Mouse (Mus musculus) heart, embryonic 14.5 days (tissue): ENCODE measurements around the gene Celsr1. TPM values are rescaled to one million over a fixed set of nuclear protein-coding genes. Genes with fewer than 3 reads are reported as not detected.

Experiments used
- ATAC-seq: fragments of 200-750 bp; cut with Nextera tagmentation; 2 replicates; pipeline ENCODE4 v1.8.0; 2017; ENCODE audit warnings: low read depth, moderate TSS enrichment; ENCODE audit not compliant: insufficient number of reproducible peaks, insufficient read depth, low FRiP score
- H3K27ac ChIP-seq, 2 experiments: fragments of 200-500 bp in 1 of 2; fragments of 300-500 bp in 1 of 2; sonication (generic) in 1 of 2; replicated peaks in 1 of 2; 2 replicates each; pipeline ENCODE4 v1.5.1; 2012 to 2014; ENCODE audit warnings: low read depth in 2 of 2, low read length in 2 of 2, control low read depth in 1 of 2, mild to moderate bottlenecking in 1 of 2, mixed read lengths in 1 of 2; ENCODE audit not compliant: control insufficient read depth in 1 of 2, insufficient read depth in 1 of 2
- H3K27me3 ChIP-seq: fragments of 300-500 bp; sonication (generic); 2 replicates; pipeline ENCODE4 v1.6.1; 2014; ENCODE audit warnings: mild to moderate bottlenecking, low read length, control low read depth; ENCODE audit not compliant: control insufficient read depth, insufficient read depth
- H3K36me3 ChIP-seq: fragments of 300-500 bp; sonication (generic); 2 replicates; pipeline ENCODE4 v1.6.1; 2014; ENCODE audit warnings: mild to moderate bottlenecking, control low read depth, low read length, mixed read lengths; ENCODE audit not compliant: control insufficient read depth, insufficient read depth
- H3K4me1 ChIP-seq, 2 experiments: fragments of 200-500 bp in 1 of 2; fragments of 300-500 bp in 1 of 2; sonication (generic) in 1 of 2; 2 replicates each; pipeline ENCODE4 v1.6.1; 2012 to 2014; ENCODE audit warnings: low read length in 2 of 2, control low read depth in 1 of 2, mixed read lengths in 1 of 2; ENCODE audit not compliant: control insufficient read depth in 2 of 2, insufficient read depth in 2 of 2
- H3K4me2 ChIP-seq: fragments of 300-500 bp; sonication (generic); 2 replicates; pipeline ENCODE4 v1.6.1; 2014; ENCODE audit warnings: mild to moderate bottlenecking, low read length
- H3K4me3 ChIP-seq, 2 experiments: fragments of 200-500 bp in 1 of 2; fragments of 300-500 bp in 1 of 2; sonication (generic) in 1 of 2; 2 replicates each; pipeline ENCODE4 v1.5.1; 2012 to 2014; ENCODE audit warnings: low read length in 2 of 2, mild to moderate bottlenecking in 2 of 2, control low read depth in 1 of 2, low read depth in 1 of 2, moderate library complexity in 1 of 2; ENCODE audit not compliant: control insufficient read depth in 1 of 2, insufficient read depth in 1 of 2
- H3K9ac ChIP-seq: fragments of 300-500 bp; sonication (generic); 2 replicates; pipeline ENCODE4 v1.6.1; 2014; ENCODE audit warnings: mild to moderate bottlenecking, low read length
- H3K9me3 ChIP-seq: fragments of 300-500 bp; sonication (generic); 2 replicates; pipeline ENCODE4 v1.6.1; 2016; ENCODE audit warnings: low read length, control low read depth; ENCODE audit not compliant: control insufficient read depth
- WGBS: fragments of 180-500 bp; shearing (Covaris S2); extraction: QIAGEN DNeasy Blood & Tissue Kit; methylation state at CpG from one replicate; pipeline ENCODE4 v1.1.7; 2014; 5-methylcytosine and 5-hydroxymethylcytosine counted together
- polyA plus RNA-seq: library from polyadenylated mRNA; unstranded; fragments of >200 nt; fragmentation: Nextera tagmentation; extraction: Ambion mirVana; gene quantifications from 2 replicates; pipeline ENCODE4 v1.2.1, GENCODE M21; 2014

The Celsr1 gene
- polyA plus RNA-seq, 1 experiment from 2014 or later = 3.1 TPM

DNA sequence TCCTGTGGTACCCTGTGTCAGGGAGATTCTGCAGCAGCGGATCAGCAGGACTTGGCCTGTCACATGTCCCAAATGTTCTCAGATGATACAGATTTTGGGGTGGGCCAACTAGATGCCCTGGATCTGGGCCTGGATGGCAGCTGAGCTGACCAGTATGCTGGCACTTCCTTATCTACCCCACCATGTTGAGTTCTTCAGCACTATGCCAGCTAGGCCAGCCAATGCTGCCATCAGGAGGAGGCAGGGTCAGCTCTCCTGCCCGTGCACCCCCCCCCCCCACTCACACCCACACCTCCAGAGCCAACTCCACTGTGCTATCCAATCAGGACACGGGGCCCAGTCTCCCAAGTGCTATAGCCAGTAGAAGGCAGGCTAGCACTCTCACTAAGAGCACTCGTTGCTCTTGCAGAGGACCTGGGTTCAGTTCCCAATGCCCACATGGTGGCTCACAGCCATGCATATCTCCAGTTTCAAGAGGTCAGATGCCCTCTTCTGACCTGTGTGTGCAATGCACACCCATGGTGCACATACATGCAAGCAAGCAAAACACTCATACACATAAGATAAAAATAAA is 16.7 kb upstream of the Celsr1 start:
- 67% methylated on average over 4 of the region's 4 CpGs for WGBS
- ATAC-seq = no peak
- no peak overlapping the region for H3K9ac ChIP-seq
- no peak overlapping the region for H3K4me3 ChIP-seq
- H3K27me3 ChIP-seq = no peaks in the 10 kb centered on the region
- no peak overlapping the region for H3K4me2 ChIP-seq
- H3K36me3 ChIP-seq = no peaks in the 10 kb centered on the region
- no peaks in the 10 kb centered on the region for H3K9me3 ChIP-seq
- peaks cover 4 to 7% of the 10 kb centered on the region in 2 experiments; a peak in 3 of 4 replicates for H3K4me1 ChIP-seq
- H3K27ac ChIP-seq = no peak overlapping the region

GRCm38 (mm10) chr15:86049510-86049909 is 15.9 kb upstream of the Celsr1 start:
- H3K9me3 ChIP-seq = no peaks in the 10 kb centered on the region
- H3K4me1 ChIP-seq = peaks cover 4 to 7% of the 10 kb centered on the region in 2 experiments; a peak in 3 of 4 replicates
- no peaks in the 10 kb centered on the region for H3K27me3 ChIP-seq
- no peak overlapping the region for H3K4me2 ChIP-seq
- H3K27ac ChIP-seq = no peak overlapping the region
- H3K9ac ChIP-seq = no peak overlapping the region
- no peaks in the 10 kb centered on the region for H3K36me3 ChIP-seq
- no peak overlapping the region for H3K4me3 ChIP-seq
- no peak for ATAC-seq
- WGBS = 77% methylated on average over 3 of the region's 3 CpGs

DNA sequence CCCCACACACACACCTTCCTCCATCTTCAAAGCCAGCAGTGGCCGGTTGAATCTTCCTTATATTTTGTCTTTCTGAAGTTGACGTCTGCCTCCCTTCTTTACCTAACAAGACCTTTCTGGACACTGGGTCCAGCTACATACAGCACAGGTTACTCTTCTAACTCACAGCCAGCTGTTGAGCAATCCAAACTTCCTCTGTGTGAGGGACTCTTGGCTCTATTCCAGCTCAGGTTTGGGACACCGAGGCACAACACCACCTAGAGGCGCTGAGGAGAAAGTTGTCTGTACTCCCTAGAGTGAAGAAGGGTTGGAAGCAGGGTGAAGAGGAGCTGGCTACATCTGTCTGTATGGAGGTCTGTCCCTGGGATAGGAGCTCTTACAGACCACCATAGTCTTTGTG is 8.8 kb upstream of the Celsr1 start:
- no peak for ATAC-seq
- H3K27me3 ChIP-seq = peaks cover 22% of the 10 kb centered on the region
- 38% methylated on average over 4 of the region's 4 CpGs for WGBS

DNA sequence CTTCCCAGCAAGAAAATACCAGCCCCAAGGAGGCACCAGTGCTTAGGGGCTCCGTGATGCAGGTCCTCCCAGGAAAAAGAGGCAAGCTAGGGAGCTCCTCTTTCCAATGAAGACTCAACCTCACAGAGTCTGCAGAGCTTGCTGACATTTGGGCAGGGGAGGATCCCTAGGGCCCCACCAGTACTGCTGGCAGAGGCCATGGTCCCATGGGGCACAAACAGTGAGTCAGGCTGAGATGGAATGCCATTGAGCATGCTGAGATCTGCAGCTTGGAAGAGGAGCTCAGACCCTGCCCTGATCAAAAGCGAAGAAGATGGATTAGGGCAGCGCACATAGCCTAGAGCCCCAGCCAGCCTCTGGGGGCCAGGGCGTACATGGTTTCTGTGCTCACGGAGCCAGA is 7.8 kb upstream of the Celsr1 start:
- H3K4me2 ChIP-seq = no peak overlapping the region
- no peaks in the 10 kb centered on the region for H3K36me3 ChIP-seq
- H3K27ac ChIP-seq = no peak overlapping the region
- peaks cover 22% of the 10 kb centered on the region for H3K27me3 ChIP-seq
- H3K4me1 ChIP-seq = peaks cover 0 to 5% of the 10 kb centered on the region in 2 experiments; a peak in 1 of 4 replicates
- H3K4me3 ChIP-seq = no peak overlapping the region
- no peak overlapping the region for H3K9ac ChIP-seq
- no peak for ATAC-seq
- 87% methylated on average over 5 of the region's 5 CpGs for WGBS
- H3K9me3 ChIP-seq = no peaks in the 10 kb centered on the region

More for the DNA sequence above, 8.8 kb upstream of the Celsr1 start:
- Histone ChIP-seq H3K4me2 (no peak overlapping the region), H3K9me3 (no peaks in the 10 kb centered on the region), H3K9ac (no peak overlapping the region), H3K27ac (no peak overlapping the region), H3K36me3 (no peaks in the 10 kb centered on the region), H3K4me3 (no peak overlapping the region), H3K4me1 (peaks cover 0 to 5% of the 10 kb centered on the region in 2 experiments; a peak in 1 of 4 replicates)

- WGBS = 0% methylated on average over 2 of the region's 2 CpGs
- no peak overlapping the region for H3K4me2 ChIP-seq
- peak; percentile 38; the same call in 1 of the 2 replicates for ATAC-seq
Observed at GRCm38 (mm10) chr15:86038802-86039201, 5.2 kb upstream of the Celsr1 start.

DNA sequence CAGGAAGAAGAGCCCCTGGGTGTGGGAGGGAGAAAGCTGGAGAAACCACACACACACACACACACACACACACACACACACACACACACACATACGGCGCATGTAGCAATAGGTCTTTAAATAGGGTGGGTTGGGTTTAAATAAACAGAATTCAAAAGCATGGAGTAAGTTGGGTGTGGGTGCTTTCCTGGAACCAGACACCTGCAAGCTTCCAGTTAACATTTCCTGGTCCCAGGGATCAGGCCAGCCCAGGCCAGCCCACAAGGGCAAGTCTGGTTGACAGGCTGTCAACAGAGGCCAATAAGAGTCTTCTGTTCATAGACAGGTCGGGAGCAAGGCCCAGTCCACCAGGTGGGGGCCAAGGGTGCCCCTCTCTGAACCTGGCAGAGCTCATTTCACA is 2.3 kb upstream of the Celsr1 start:
- WGBS = 69% methylated on average over 3 of the region's 3 CpGs
- H3K4me1 ChIP-seq = peaks cover 3 to 16% of the 10 kb centered on the region in 2 experiments; a peak in 2 of 4 replicates

More at GRCm38 (mm10) chr15:86038802-86039201, 5.2 kb upstream of the Celsr1 start:
- Histone ChIP-seq H3K27me3 (peaks cover 22% of the 10 kb centered on the region), H3K36me3 (no peaks in the 10 kb centered on the region), H3K9ac (no peak overlapping the region), H3K4me1 (peaks cover 3 to 12% of the 10 kb centered on the region in 2 experiments; a peak in 2 of 4 replicates), H3K4me3 (no peak overlapping the region), H3K9me3 (no peaks in the 10 kb centered on the region), H3K27ac (no peak overlapping the region)

DNA sequence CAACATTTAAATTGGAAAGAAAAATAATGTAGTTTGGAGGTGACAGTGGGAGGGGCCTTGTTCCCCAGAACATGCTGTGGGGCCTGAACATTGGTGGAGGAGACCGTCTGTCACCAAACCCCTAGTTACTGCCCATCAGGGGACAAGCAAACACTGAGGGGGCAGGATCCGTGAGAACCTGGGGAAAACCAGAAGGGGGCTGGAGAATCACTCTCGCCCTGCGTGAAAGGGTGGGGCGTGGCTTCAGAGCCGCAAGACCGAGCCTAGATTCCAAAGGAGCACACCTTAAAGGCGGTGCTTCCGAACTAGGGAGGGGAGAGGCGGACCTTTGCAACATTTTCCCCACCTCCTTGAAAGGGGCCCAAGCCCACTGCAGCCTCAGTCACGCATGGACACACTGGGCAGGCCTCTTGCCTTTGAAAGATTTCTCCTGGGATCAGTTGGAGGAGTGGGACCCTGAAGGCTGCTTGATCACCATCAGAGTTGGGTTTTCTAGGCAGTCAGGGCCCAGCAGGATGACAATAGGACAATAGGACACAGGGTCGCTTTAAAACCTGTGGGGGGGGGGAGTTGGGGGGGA is 1.3 kb upstream of the Celsr1 start:
- no peak for ATAC-seq
- peak overlapping the region; percentile 87 for H3K4me2 ChIP-seq
- H3K9ac ChIP-seq = peak overlapping the region; percentile 73

More for the DNA sequence above, 2.3 kb upstream of the Celsr1 start:
- no peak for ATAC-seq
- Histone ChIP-seq H3K27ac (no peak overlapping the region), H3K4me2 (no peak overlapping the region), H3K9ac (no peak overlapping the region), H3K27me3 (peaks cover 38% of the 10 kb centered on the region), H3K4me3 (no peak overlapping the region), H3K9me3 (peaks cover 1% of the 10 kb centered on the region; the same call in 1 of the 2 replicates), H3K36me3 (peaks cover 4% of the 10 kb centered on the region; the same call in 1 of the 2 replicates)

More for the DNA sequence above, 1.3 kb upstream of the Celsr1 start:
- H3K27ac ChIP-seq = peak overlapping the region in 1 of 2 experiments; percentile 31; a peak in 1 of 4 replicates
- H3K4me3 ChIP-seq = peak overlapping the region; percentile 55 to 68; a peak in 3 of 4 replicates
- peaks cover 30% of the 10 kb centered on the region for H3K27me3 ChIP-seq
- peaks cover 4 to 19% of the 10 kb centered on the region in 2 experiments; a peak in 2 of 4 replicates for H3K4me1 ChIP-seq
- WGBS = 7% methylated on average over 12 of the region's 12 CpGs
- H3K36me3 ChIP-seq = peaks cover 12% of the 10 kb centered on the region; the same call in 1 of the 2 replicates
- peaks cover 8% of the 10 kb centered on the region; the same call in 1 of the 2 replicates for H3K9me3 ChIP-seq
